Mouse (Mus musculus) lung, adult 2 months (tissue): ENCODE results near the gene Crhr1.

Source experiments
- CTCF ChIP-seq: fragments of 200-500 bp; IDR thresholded peaks from 2 replicates; pipeline ENCODE4 v1.5.1; 2011; ENCODE audit warnings: mild to moderate bottlenecking, low read length, control low read depth; ENCODE audit not compliant: insufficient read depth
- POLR2A ChIP-seq: fragments of 200-500 bp; IDR thresholded peaks from 2 replicates; pipeline ENCODE4 v1.6.1; 2011; ENCODE audit warnings: low read depth, mild to moderate bottlenecking, control low read depth, low read length, borderline replicate concordance; ENCODE audit errors: extremely low read depth

- TF ChIP-seq POLR2A, result no peak
- TF ChIP-seq CTCF, result no peak
These were observed 8.1 kb upstream of the Crhr1 start for GRCm38 (mm10) chr11:104124582-104124981.
